In genomic region chr1:89035115-89035514, GRCm38 (mm10) we compare ENCODE assay signal across 18 mouse cellular contexts. TPM values are rescaled to one million over a fixed set of nuclear protein-coding genes. Genes with fewer than 3 reads are reported as not detected.
DNase-seq lines count a peak whose midpoint lies in the region; ATAC-seq lines count a peak whose summit lies in the region.
"Had no signal": no experiment of that assay in that cellular context is flagged by ENCODE, and none has a peak within 500 bp of the region (broad histone marks: within the 10 kb centered on the region; RNA-seq: fewer than 3 reads in every experiment).

No protein-coding gene starts in this region.

- no peak overlapping the region for H3K4me2 ChIP-seq in forebrain, embryonic 15.5 days (replicated peaks)
- no peak overlapping the region for H3K4me2 ChIP-seq in midbrain, embryonic 16.5 days (ENCODE audit: low read length)
- H3K4me2 ChIP-seq: heart, embryonic 12.5 days; neural tube, embryonic 13.5 days had no signal

- peak overlapping the region; percentile 49 for H3K27ac ChIP-seq in forebrain, embryonic 15.5 days (replicated peaks)
- H3K27ac ChIP-seq in forebrain, embryonic 10.5 days, result no peak overlapping the region
- no peak overlapping the region for H3K27ac ChIP-seq in midbrain, embryonic 16.5 days (ENCODE audit: low read length)
- H3K27ac ChIP-seq: kidney, postnatal 0 days; neural tube, embryonic 13.5 days had no signal

- H3K36me3 ChIP-seq in forebrain, embryonic 15.5 days, result no peaks in the 10 kb centered on the region
- H3K36me3 ChIP-seq in forebrain, embryonic 10.5 days (replicated peaks), result no peaks in the 10 kb centered on the region
- no peaks in the 10 kb centered on the region for H3K36me3 ChIP-seq in midbrain, embryonic 16.5 days (ENCODE audit: control insufficient read depth, insufficient read depth, low read length)
- H3K36me3 ChIP-seq: heart, embryonic 12.5 days; neural tube, embryonic 13.5 days had no signal

- DNase-seq in forebrain, embryonic 10.5 days (ENCODE audit: extremely low spot score, low spot score), result no peak
- peak; percentile 31 to 46 for DNase-seq in right cerebral cortex, adult 2 months (ENCODE audit: low spot score in 2 of 2)
- DNase-seq in right cerebral cortex, postnatal 4 days, result no peak
- DNase-seq in left cerebral cortex, adult 18-20 months (ENCODE audit: low spot score in 2 of 2), result peak; percentile 38 to 41
- no peak for DNase-seq in spleen, postnatal 4 days (ENCODE audit: low spot score in 2 of 2)
- no peak for DNase-seq in heart, postnatal 36 days
- DNase-seq: adrenal gland, postnatal 10 days; cerebellum, adult 9-10 months; kidney, adult 11 months; liver; liver, postnatal 0 days; thymus, adult 2 months had no signal

- peak; percentile 72; the same call in 1 of the 2 replicates for ATAC-seq in forebrain, embryonic 15.5 days (replicated peaks)
- no peak for ATAC-seq in midbrain, embryonic 16.5 days
- ATAC-seq: hindbrain, embryonic 16.5 days; liver, postnatal 0 days had no signal

- H3K4me1 ChIP-seq in forebrain, embryonic 15.5 days, result 0 out of 2 replicates have a peak, but pooled peaks cover 3% of the 10 kb centered on the region
- peaks cover 10% of the 10 kb centered on the region for H3K4me1 ChIP-seq in forebrain, embryonic 10.5 days
- no peaks in the 10 kb centered on the region for H3K4me1 ChIP-seq in midbrain, embryonic 16.5 days (ENCODE audit: control insufficient read depth, insufficient read depth, low read length)
- H3K4me1 ChIP-seq: heart, embryonic 12.5 days had no signal

- H3K27me3 ChIP-seq in forebrain, embryonic 15.5 days, result no peaks in the 10 kb centered on the region
- no peaks in the 10 kb centered on the region for H3K27me3 ChIP-seq in forebrain, embryonic 10.5 days (ENCODE audit: poor library complexity, severe bottlenecking)
- H3K27me3 ChIP-seq in midbrain, embryonic 16.5 days (ENCODE audit: control insufficient read depth, insufficient read depth, low read depth, low read length), result no peaks in the 10 kb centered on the region
- H3K27me3 ChIP-seq: heart, embryonic 12.5 days; neural tube, embryonic 13.5 days had no signal

- H3K4me3 ChIP-seq in forebrain, embryonic 15.5 days, result no peak overlapping the region
- H3K4me3 ChIP-seq in forebrain, embryonic 10.5 days, result no peak overlapping the region
- no peak overlapping the region for H3K4me3 ChIP-seq in midbrain, embryonic 16.5 days (ENCODE audit: low read depth, low read length)
- H3K4me3 ChIP-seq: heart, embryonic 12.5 days; neural tube, embryonic 13.5 days had no signal

- no peaks in the 10 kb centered on the region for H3K9me3 ChIP-seq in forebrain, embryonic 15.5 days
- H3K9me3 ChIP-seq in forebrain, embryonic 10.5 days, result no peaks in the 10 kb centered on the region
- H3K9me3 ChIP-seq in midbrain, embryonic 16.5 days (replicated peaks; ENCODE audit: control insufficient read depth, low read length, poor library complexity, severe bottlenecking), result no peaks in the 10 kb centered on the region
- H3K9me3 ChIP-seq: heart, embryonic 12.5 days had no signal

- intact Hi-C loops in heart, postnatal 36 days (cut with DNase I), result loop anchor here (5.0 kb wide), 1 partner anchor 43 kb away; no protein-coding TSS in a partner anchor

- 64% methylated on average over 5 of the region's 5 CpGs for WGBS in forebrain, embryonic 15.5 days
- 77% methylated on average over 5 of the region's 5 CpGs for WGBS in forebrain, embryonic 10.5 days
- 82% methylated on average over 5 of the region's 5 CpGs for WGBS in midbrain, embryonic 16.5 days

- H3K9ac ChIP-seq in forebrain, embryonic 15.5 days (replicated peaks), result no peak overlapping the region
- H3K9ac ChIP-seq in midbrain, embryonic 16.5 days (ENCODE audit: low read depth, low read length), result no peak overlapping the region
- H3K9ac ChIP-seq: heart, embryonic 12.5 days; liver, postnatal 0 days; neural tube, embryonic 13.5 days had no signal

RNA-seq across cellular contexts. Expression of gene Sh3bp4, which starts 35.1 kb away (rescaled TPM):
- polyA plus RNA-seq in forebrain, embryonic 15.5 days (2015; fragmentation: Nextera tagmentation; extraction: Ambion mirVana), result 20.8 and 21.1 TPM in 2 replicates
- polyA plus RNA-seq in forebrain, embryonic 10.5 days (2016; fragmentation: Nextera tagmentation; extraction: Ambion mirVana), result 27.7 and 28.7 TPM in 2 replicates
- total RNA-seq in left cerebral cortex, adult 18-20 months (2021), result 10 to 100 TPM; 17.6 to 20.4 TPM
- 10 to 100 TPM; 11.3 to 11.8 TPM for total RNA-seq in heart, postnatal 36 days (2021)
- polyA plus RNA-seq in midbrain, embryonic 16.5 days (2015; fragmentation: Nextera tagmentation; extraction: Ambion mirVana), result 13.3 and 13.6 TPM in 2 replicates

Comparison
In these comparisons a context has a peak if more than half of its experiments do, and no peak if none do; other contexts are left out.
1. DNase-seq: peak in right cerebral cortex, adult 2 months (2 of 2) and left cerebral cortex, adult 18-20 months (2 of 2); none in forebrain, embryonic 10.5 days (single experiment), right cerebral cortex, postnatal 4 days (single experiment), spleen, postnatal 4 days (0 of 2) and heart, postnatal 36 days (0 of 2).